Mouse (Mus musculus): ENCODE measurements around the gene Mtg2. TPM values are rescaled to one million over a fixed set of nuclear protein-coding genes. Genes with fewer than 3 reads are reported as not detected.
A peak's percentile ranks its signal among the peaks of the same experiment; 100 is the strongest.

Gene Mtg2
- total RNA-seq (2015; ENCODE audit: low replicate concordance) (1.3 TPM in 1 of 2 replicates, not detected in the other), total RNA-seq (2017; ENCODE audit: low replicate concordance) (2.6 and 4.9 TPM in 2 replicates)

GRCm38 (mm10) chr2:180070481-180071453 lies at the start of gene Mtg2:
TSS of gene Mtg2 (plus strand) at chr2:180070588.
- peak; percentile 98 for ATAC-seq (replicated peaks; ENCODE audit: low FRiP score, poor library complexity, severe bottlenecking)

- ATAC-seq (replicated peaks; ENCODE audit: low FRiP score, poor library complexity, severe bottlenecking): no peak
These were observed 49.5 kb upstream of the Mtg2 start for GRCm38 (mm10) chr2:180020919-180021318.

- no peak for ATAC-seq (replicated peaks; ENCODE audit: low FRiP score, poor library complexity, severe bottlenecking)
These were observed 47.6 kb upstream of the Mtg2 start for GRCm38 (mm10) chr2:180022751-180023150.

GRCm38 (mm10) chr2:180024401-180025098 lies 45.8 kb upstream of the Mtg2 start, which contains the start of gene Lsm14b:
TSS of gene Lsm14b (plus strand) at chr2:180024987.
- ATAC-seq (replicated peaks; ENCODE audit: low FRiP score, poor library complexity, severe bottlenecking): peak; percentile 88

- ATAC-seq (replicated peaks; ENCODE audit: low FRiP score, poor library complexity, severe bottlenecking): peak; percentile 12; the same call in 1 of the 2 replicates
These were observed 45.1 kb upstream of the Mtg2 start for GRCm38 (mm10) chr2:180025135-180025860.

- ATAC-seq (replicated peaks; ENCODE audit: low FRiP score, poor library complexity, severe bottlenecking): no peak
These were observed 44.6 kb upstream of the Mtg2 start for GRCm38 (mm10) chr2:180025861-180026200.

- no peak for ATAC-seq (replicated peaks; ENCODE audit: low FRiP score, poor library complexity, severe bottlenecking)
These were observed 42.6 kb upstream of the Mtg2 start for GRCm38 (mm10) chr2:180027768-180028167.

- ATAC-seq (replicated peaks; ENCODE audit: low FRiP score, poor library complexity, severe bottlenecking): no peak
These were observed 39.1 kb upstream of the Mtg2 start for GRCm38 (mm10) chr2:180031270-180031669.

GRCm38 (mm10) chr2:180032925-180033324 lies 37.5 kb upstream of the Mtg2 start:
- ATAC-seq (replicated peaks; ENCODE audit: low FRiP score, poor library complexity, severe bottlenecking): no peak

- ATAC-seq (replicated peaks; ENCODE audit: low FRiP score, poor library complexity, severe bottlenecking): no peak
These were observed 36.4 kb upstream of the Mtg2 start for GRCm38 (mm10) chr2:180033956-180034355.

GRCm38 (mm10) chr2:180034753-180035152 lies 35.6 kb upstream of the Mtg2 start:
- ATAC-seq (replicated peaks; ENCODE audit: low FRiP score, poor library complexity, severe bottlenecking): no peak

- no peak for ATAC-seq (replicated peaks; ENCODE audit: low FRiP score, poor library complexity, severe bottlenecking)
These were observed 30.0 kb upstream of the Mtg2 start for GRCm38 (mm10) chr2:180040406-180040805.

- ATAC-seq (replicated peaks; ENCODE audit: low FRiP score, poor library complexity, severe bottlenecking): peak; percentile 11; the same call in 1 of the 2 replicates
These were observed 28.7 kb upstream of the Mtg2 start for GRCm38 (mm10) chr2:180041577-180042255.

GRCm38 (mm10) chr2:180042256-180042857 lies 28.0 kb upstream of the Mtg2 start, which contains the start of the genes Psma7 and Ss18l1:
TSS of gene Psma7 (minus strand) at chr2:180042433.
TSS of gene Ss18l1 (plus strand) at chr2:180042509.
- ATAC-seq (replicated peaks; ENCODE audit: low FRiP score, poor library complexity, severe bottlenecking): peak; percentile 90

GRCm38 (mm10) chr2:180042858-180043515 lies 27.4 kb upstream of the Mtg2 start:
- no peak for ATAC-seq (replicated peaks; ENCODE audit: low FRiP score, poor library complexity, severe bottlenecking)

GRCm38 (mm10) chr2:180045283-180045682 lies 25.1 kb upstream of the Mtg2 start:
- ATAC-seq (replicated peaks; ENCODE audit: low FRiP score, poor library complexity, severe bottlenecking): no peak

- no peak for ATAC-seq (replicated peaks; ENCODE audit: low FRiP score, poor library complexity, severe bottlenecking)
These were observed 22.8 kb upstream of the Mtg2 start for GRCm38 (mm10) chr2:180047580-180047979.

GRCm38 (mm10) chr2:180047980-180048635 lies 22.3 kb upstream of the Mtg2 start:
- no peak for ATAC-seq (replicated peaks; ENCODE audit: low FRiP score, poor library complexity, severe bottlenecking)

All from erythroid progenitor cell, adult 5-6 weeks (primary cell).